Mouse (Mus musculus): ENCODE data around the gene Bloc1s1.

DNA sequence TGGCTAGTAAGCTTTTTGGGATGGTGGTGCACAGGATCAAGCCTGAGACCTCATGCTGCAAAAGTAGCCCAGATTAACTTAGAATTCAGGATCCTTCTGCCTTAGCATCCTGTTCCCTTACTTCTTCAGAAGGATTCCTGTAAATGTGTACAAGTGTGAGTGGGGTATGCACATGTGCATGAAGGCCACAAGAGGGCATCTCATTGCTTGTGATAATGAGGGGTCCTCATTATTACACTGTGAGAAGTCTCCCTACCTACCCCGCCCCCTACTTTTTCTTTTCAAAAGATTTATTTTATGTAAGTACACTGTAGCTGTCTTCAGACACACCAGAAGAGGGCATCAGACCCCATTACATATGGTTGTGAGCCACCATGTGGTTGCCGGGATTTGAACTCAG, 8.3 kb downstream of the Bloc1s1 start:
- no peak for TF ChIP-seq CTCF (IDR thresholded peaks at IDR 0.05; ENCODE audit: low read depth, low read length)
- no peak for TF ChIP-seq POLR2A (IDR thresholded peaks at IDR 0.05; ENCODE audit: insufficient read depth, low read length)
